Mouse (Mus musculus) forelimb bud, embryonic 11.5 days (tissue): Measurements from ENCODE around the gene Gm17359.

Experiments
- DNase-seq: peaks from one replicate; pipeline ENCODE4 v3.0.0-alpha.2; 2012; ENCODE audit warnings: low read depth, low spot score

Gene Gm17359

DNA sequence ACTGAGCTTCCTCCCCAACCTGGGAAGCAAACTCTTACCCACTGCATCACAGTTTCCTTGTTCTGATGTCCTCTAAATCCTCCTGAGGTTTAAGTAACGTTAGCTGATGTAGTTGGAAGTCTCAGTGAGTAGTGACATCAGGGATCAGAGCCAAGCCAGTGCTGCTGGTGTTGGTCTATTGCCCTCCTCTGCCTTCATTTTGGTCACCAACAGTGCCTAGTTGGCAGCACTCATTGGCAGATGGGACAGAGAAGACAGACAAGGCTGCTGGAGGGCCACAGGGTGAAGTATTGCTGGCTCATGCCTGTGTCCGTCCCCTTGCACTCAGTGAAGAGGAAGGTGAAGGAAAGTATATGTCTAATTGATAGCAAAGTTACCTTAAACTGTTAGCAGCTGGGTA is 139.5 kb downstream of the Gm17359 start:
- DNase-seq, result no peak

DNA sequence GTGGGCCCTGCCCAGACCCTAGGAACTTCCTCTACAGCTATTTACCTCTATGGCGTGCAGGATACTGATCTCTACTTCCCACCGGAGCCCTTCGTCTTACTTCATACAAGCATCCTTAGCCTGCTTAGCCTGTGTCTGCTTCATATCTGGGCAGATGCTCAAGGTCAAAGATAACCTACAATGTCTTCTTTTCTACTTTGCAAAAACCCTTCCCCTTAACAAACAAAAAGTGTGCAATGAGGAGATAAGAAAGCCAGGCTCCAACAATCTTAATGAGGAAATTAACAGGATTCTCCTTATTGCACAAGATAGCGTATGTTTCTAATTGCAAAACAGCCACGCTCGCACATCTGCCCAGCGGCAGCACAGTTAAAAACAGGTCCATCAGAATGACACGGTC is 141.9 kb downstream of the Gm17359 start:
- no peak for DNase-seq

DNA sequence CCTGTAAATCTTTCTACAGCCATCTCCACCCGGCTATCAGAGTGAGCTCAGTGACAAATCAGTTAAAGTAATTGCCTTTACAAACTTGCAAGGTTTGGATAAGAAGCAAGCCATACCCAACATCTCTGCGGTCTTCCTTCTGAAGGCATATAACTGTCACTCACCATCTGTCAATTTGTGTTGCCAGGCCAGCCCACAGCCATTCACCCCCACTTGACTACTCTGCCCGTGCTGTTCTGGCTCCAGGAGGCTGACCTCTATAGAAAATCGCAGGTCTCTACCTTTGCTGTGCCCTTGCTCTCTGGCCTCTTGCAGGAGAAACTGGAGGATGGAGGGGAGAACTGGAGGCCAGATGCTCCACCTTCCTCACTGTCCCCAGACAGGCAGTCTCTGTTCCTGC is 142.4 kb downstream of the Gm17359 start:
- DNase-seq, result no peak

DNA sequence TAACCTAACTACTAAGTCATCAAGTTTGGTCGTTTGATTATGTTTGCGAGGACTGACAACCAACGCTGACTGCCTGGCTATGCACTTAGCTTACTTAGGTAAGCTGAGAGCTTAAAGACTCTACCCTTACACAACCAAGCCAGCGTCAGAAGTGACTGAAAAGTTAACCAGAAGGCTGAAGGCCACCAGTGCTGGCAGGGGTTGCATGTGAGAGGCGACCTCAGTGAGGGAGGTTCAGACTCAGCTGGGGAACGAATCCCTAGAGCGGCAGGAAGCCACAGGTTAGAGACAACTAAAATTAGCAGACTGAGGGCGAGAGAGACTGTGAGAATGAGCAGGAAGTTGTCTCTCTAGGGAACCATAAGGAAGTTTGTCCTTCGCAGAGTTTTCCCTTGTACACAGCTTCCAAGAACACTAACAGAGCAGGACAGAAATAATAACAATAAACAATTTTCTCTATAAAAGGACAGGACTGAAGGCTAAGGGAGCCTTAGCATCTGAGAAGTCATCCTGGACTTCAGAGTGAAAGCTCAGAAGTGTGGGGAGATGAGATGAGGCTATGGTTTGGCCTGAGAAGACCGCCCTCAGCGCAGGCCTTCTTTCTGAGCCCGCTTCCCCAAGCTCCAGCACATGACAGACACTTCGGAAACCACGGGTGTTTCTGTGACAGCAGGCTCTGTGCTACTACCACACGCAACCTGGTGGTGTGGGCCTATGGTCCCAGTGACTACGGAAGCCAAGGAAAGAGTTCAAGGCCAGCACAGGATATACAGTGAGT is 148.0 kb downstream of the Gm17359 start:
- DNase-seq, result no peak

DNA sequence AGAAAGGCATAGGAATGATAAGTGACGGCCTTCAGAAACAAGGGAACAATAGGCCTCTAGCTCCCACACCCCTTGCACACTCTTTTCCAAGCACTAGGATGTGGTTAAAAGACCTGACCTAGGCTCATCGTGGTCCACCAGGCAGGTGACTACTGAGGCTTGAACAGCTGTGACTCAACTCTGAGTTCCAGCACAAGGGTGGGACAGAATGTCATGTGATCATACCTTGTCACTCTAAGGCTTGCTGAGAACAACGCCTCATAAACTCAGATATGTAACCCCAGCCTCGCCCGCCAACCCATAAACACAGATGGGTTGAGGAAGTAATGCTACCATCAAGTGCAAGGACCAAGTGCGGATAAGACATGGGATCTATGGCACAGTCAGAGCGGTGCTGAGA is 151.6 kb downstream of the Gm17359 start:
- DNase-seq, result no peak

DNA sequence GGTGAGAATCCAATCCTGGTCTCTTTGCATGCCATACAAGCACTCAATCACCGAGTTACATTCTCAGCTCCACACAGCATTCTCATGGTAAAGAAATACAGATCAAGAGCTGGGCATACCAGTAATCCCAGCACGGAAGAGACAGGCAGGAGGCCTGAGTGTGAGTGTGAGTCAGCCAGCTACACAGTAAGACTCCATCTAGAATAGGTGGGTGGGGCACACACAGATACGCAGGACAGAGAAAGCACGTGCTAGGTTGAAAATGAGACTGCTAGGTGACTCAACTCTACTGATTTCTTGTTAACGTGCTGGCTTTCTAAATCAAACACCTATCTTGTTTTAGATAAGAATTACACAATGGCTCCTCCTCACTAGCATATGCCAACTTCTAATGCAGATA is 153.6 kb downstream of the Gm17359 start:
- no peak for DNase-seq

DNA sequence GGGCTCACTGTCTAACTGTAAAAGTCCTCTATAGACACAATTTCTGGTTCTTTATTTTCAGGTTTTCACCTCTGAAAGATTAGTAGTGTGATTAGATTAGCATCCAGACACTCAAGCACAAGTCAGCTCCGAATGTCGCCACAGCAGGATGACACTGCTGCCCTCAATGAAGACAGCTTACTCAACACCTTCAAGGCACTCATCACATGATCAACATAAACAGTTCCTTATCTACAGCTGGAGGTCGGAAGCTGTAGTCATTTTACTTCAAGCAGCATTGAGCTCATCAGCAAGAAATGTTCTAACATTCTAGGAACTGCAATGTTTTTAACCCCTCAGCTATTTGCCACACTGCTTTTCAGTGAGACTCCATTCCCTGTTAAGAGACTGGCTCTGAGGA is 155.2 kb downstream of the Gm17359 start:
- DNase-seq, result no peak

DNA sequence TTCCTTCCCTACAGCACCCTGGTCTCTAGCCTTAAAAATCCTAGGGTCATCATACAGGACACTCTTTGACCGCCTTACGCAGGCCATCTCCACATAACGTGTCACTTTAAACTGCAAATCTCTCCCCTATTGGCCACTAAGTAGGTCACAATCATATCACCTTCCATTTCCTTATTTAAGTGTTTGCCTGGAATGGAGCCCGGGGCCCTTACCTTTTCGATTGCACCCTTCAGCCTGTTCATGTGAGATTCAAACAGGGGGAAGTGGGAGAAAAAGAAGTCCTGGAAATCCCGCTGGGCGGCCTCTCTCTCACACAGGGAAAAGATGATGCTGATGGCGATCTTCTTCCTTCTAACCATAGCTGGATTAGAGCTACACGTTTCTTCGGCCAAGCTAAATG is 156.6 kb downstream of the Gm17359 start:
- DNase-seq, result no peak

DNA sequence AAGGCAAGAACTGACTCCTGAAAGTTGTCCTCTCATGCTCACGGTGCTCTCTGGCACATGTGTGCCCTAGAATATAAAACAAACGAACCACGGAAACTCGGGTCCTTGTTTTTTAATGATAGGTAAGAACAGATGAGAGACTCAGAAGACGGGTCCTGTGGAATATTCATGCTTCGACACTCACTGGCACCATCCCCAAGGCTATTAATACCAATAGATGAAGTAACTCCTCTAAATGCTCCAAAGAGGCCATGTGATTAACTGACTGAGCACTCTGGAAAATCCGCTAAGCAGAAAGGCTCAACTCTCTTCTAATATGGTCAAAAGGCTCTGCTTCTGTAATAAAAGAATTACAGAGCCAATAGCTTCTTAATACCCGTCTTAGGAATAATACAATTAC is 157.6 kb downstream of the Gm17359 start:
- no peak for DNase-seq

DNA sequence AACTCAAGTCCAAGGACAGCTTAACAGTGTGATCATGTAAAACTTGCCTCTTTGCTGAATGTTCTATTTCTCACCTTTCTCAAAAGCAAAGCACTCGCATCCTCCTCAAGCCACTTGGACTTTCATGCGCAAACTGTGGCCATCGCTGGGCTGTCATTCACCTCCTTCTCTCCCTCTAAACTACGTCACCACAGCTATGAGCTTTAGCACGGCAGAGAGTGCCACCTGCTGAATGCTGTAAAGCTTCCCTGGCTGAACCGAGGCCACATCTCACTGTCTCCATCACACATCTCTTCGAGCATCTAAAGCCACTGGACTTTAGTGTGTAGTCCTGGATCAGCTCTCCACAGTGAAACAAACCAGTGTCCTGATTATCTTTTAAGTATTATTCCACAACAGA is 158.7 kb downstream of the Gm17359 start:
- DNase-seq, result no peak

DNA sequence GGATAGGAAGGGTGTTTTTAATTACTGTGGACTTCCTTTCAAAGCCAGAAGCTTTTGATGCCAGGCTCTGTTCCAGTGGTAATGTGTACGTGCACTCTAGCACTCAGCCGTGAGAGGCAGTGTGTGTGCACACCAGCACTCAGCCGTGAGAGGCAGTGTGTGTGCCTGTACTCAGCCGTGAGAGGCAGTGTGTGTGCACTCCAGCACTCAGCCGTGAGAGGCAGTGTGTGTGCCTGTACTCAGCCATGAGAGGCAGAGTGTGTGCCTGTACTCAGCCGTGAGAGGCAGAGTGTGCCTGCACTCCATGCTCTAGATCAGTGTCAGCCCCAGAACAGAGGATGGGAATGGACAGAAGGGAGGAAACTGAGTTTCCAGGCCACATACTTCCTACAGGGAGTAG is 160.2 kb downstream of the Gm17359 start:
- DNase-seq, result no peak

DNA sequence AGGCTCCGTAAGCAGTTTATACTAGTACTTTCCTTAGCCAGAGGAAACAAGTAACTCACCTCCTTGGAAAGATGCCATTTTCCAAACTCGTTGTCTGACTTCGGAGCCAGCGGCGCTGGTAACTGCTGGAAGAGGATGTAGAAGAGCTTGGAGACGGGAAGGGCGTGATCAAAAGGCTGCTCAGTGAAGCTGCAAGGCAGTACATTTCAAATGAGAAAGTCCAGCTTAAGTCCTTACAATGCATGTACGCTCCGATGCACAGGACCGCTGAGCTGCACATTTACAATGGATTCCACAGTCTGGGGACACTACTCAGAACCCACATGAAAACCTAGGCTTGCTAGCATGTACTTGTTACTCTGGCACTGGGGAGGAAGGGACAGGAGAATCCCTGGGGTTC is 163.8 kb downstream of the Gm17359 start:
- no peak for DNase-seq

DNA sequence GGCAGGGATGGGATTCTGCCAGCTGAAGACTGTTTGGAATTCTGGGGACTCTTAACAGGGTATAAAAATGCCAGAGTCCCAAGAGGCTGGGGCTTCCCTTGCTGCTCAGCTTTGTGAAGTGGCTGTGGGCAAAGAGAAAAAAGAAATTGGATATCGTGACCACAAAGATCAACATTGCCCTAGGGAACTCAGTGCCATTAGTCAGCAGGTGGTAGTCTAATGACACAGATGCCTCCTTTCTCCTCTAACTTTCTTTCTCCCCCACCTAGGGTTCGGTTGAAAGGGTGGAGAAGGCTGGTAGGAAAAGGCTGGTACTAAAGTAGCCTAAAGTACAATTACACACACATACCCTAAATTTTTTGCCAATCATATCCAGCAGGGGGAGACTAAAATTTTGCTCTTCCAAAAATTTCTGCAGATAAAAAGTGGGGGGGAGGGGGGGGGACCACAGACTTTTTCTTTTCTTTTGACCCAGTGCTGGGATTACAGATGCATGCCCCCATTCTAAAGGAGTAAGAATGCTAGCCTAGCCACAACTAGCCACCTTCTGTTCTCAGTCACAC is 164.8 kb downstream of the Gm17359 start:
- no peak for DNase-seq
